8 mouse cellular contexts compared by ENCODE assay signal in the genomic region with DNA sequence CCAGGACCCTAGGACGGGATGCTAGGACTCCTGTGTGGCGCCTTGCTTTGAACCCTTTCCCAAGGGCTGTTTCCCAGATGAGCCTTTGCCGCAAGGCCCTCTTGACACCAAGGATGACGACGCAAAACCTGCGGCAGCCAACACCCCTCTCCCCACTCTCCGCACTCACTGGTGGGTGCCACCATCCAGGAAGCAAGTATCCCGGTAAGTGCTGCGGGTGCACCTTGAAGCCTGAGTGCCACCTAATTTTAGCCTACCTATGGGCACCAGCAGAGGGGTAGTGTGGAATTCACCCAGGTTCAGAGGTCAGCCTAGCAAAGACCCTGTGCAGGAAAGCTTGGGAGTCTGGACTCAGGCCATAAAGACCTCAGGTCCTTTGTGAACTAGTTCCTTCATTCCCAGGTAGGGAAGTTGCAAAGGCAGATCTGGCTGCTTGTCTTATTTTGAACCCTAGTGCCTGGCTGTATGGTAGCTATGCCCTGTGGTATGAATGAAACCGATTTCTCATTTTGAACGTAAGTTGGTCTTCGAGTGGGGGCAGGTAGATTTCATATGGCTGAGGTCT. TPM values are rescaled to one million over a fixed set of nuclear protein-coding genes. Genes with fewer than 3 reads are reported as not detected.
DNase-seq lines count a peak whose midpoint lies in the region; ATAC-seq and TF ChIP-seq lines count a peak whose summit lies in the region.

No protein-coding gene starts in this region.

- TF ChIP-seq POLR2A in thymus, adult 2 months (IDR thresholded peaks at IDR 0.05; ENCODE audit: control insufficient read depth, extremely low read depth, insufficient read depth, low read length, poor library complexity): no peak

- no peak for DNase-seq in heart, postnatal 10 days
- peak; percentile 61 for DNase-seq in cerebellum, adult 9-10 months
- no peak for DNase-seq in thymus, adult 2 months
- DNase-seq in ovary, postnatal 10 days (ENCODE audit: low spot score): no peak
- no peak for DNase-seq in kidney, postnatal 10 days

- intact Hi-C loops in heart, postnatal 10 days (cut with DNase I): no loop called here

- H3K36me3 ChIP-seq in heart, embryonic 13.5 days: no peaks in the 10 kb centered on the region
- peaks cover 9% of the 10 kb centered on the region for H3K36me3 ChIP-seq in hindbrain, embryonic 16.5 days (ENCODE audit: control insufficient read depth, insufficient read depth, low read length)
- H3K36me3 ChIP-seq in midbrain, embryonic 16.5 days (ENCODE audit: control insufficient read depth, insufficient read depth, low read length): peaks cover 4% of the 10 kb centered on the region
- H3K36me3 ChIP-seq in thymus, adult 2 months (ENCODE audit: control insufficient read depth, insufficient read depth, low read length): no peaks in the 10 kb centered on the region

- H3K4me2 ChIP-seq in heart, embryonic 13.5 days: peak overlapping the region; percentile 66; the same call in 1 of the 2 replicates
- H3K4me2 ChIP-seq in hindbrain, embryonic 16.5 days (ENCODE audit: low read length): peak overlapping the region; percentile 55
- peak overlapping the region; percentile 49 for H3K4me2 ChIP-seq in midbrain, embryonic 16.5 days (ENCODE audit: low read length)

- 24% methylated on average over 12 of the region's 12 CpGs for WGBS in heart, embryonic 13.5 days
- WGBS in hindbrain, embryonic 16.5 days: 19% methylated on average over 12 of the region's 12 CpGs
- 21% methylated on average over 12 of the region's 12 CpGs for WGBS in midbrain, embryonic 16.5 days
- 45% methylated on average over 12 of the region's 12 CpGs for WGBS in thymus, adult 2 months

- peak overlapping the region; percentile 43; the same call in 1 of the 2 replicates for H3K4me3 ChIP-seq in heart, embryonic 13.5 days
- peak overlapping the region; percentile 63 for H3K4me3 ChIP-seq in hindbrain, embryonic 16.5 days (ENCODE audit: low read length)
- H3K4me3 ChIP-seq in midbrain, embryonic 16.5 days (ENCODE audit: low read depth, low read length): peak overlapping the region; percentile 56
- H3K4me3 ChIP-seq in thymus, adult 2 months (ENCODE audit: control insufficient read depth, insufficient read depth, low read length): no peak overlapping the region

- no peak for ATAC-seq in heart, embryonic 13.5 days (ENCODE audit: extremely low read depth, insufficient number of reproducible peaks, low FRiP score, low TSS enrichment)
- ATAC-seq in hindbrain, embryonic 16.5 days: peak; percentile 9; the same call in 1 of the 2 replicates
- ATAC-seq in midbrain, embryonic 16.5 days: peak; percentile 39

- no peak overlapping the region for H3K9ac ChIP-seq in heart, embryonic 13.5 days
- peak overlapping the region; percentile 80 for H3K9ac ChIP-seq in hindbrain, embryonic 16.5 days (ENCODE audit: low read depth, low read length)
- peak overlapping the region; percentile 79 for H3K9ac ChIP-seq in midbrain, embryonic 16.5 days (ENCODE audit: low read depth, low read length)

- TF ChIP-seq CTCF in thymus, adult 2 months (IDR thresholded peaks at IDR 0.05; ENCODE audit: borderline replicate concordance, control insufficient read depth, extremely low read depth, insufficient read depth, low read length, poor library complexity): no peak

- no peak overlapping the region for H3K27ac ChIP-seq in heart, embryonic 13.5 days (replicated peaks)
- H3K27ac ChIP-seq in hindbrain, embryonic 16.5 days (ENCODE audit: low read depth, low read length): peak overlapping the region; percentile 91
- H3K27ac ChIP-seq in midbrain, embryonic 16.5 days (ENCODE audit: low read length): peak overlapping the region; percentile 94
- no peak overlapping the region for H3K27ac ChIP-seq in thymus, adult 2 months (ENCODE audit: control insufficient read depth, insufficient read depth, low read length)

- peaks cover 62% of the 10 kb centered on the region for H3K27me3 ChIP-seq in heart, embryonic 13.5 days (replicated peaks)
- H3K27me3 ChIP-seq in hindbrain, embryonic 16.5 days (replicated peaks; ENCODE audit: control insufficient read depth, insufficient read depth, low read length): no peaks in the 10 kb centered on the region
- H3K27me3 ChIP-seq in midbrain, embryonic 16.5 days (ENCODE audit: control insufficient read depth, insufficient read depth, low read depth, low read length): no peaks in the 10 kb centered on the region
- H3K27me3 ChIP-seq in thymus, adult 2 months (ENCODE audit: control insufficient read depth, insufficient read depth, low read length): peaks cover 4% of the 10 kb centered on the region

- H3K4me1 ChIP-seq in heart, embryonic 13.5 days: peaks cover 9% of the 10 kb centered on the region
- H3K4me1 ChIP-seq in hindbrain, embryonic 16.5 days (ENCODE audit: control insufficient read depth, insufficient read depth, low read depth, low read length): peaks cover 22% of the 10 kb centered on the region
- peaks cover 21% of the 10 kb centered on the region for H3K4me1 ChIP-seq in midbrain, embryonic 16.5 days (ENCODE audit: control insufficient read depth, insufficient read depth, low read length)
- H3K4me1 ChIP-seq in thymus, adult 2 months (replicated peaks; ENCODE audit: control insufficient read depth, insufficient read depth, low read length): no peaks in the 10 kb centered on the region

- no peaks in the 10 kb centered on the region for H3K9me3 ChIP-seq in heart, embryonic 13.5 days
- no peaks in the 10 kb centered on the region for H3K9me3 ChIP-seq in hindbrain, embryonic 16.5 days (ENCODE audit: control insufficient read depth, low read length)
- H3K9me3 ChIP-seq in midbrain, embryonic 16.5 days (replicated peaks; ENCODE audit: control insufficient read depth, low read length, poor library complexity, severe bottlenecking): no peaks in the 10 kb centered on the region

RNA-seq across cellular contexts. Expression of gene Snhg11, which starts 0.8 kb away (rescaled TPM):
- polyA plus RNA-seq in heart, embryonic 13.5 days (2015; fragmentation: Nextera tagmentation; extraction: Ambion mirVana): 0.60 and 0.95 TPM in 2 replicates
- under 1 TPM in 1 of 2 experiments, not detected in 1; 0.24 TPM for total RNA-seq in heart, postnatal 10 days (2021)
- polyA plus RNA-seq in hindbrain, embryonic 16.5 days (2015; fragmentation: Nextera tagmentation; extraction: Ambion mirVana): 809 and 814 TPM in 2 replicates
- polyA plus RNA-seq in midbrain, embryonic 16.5 days (2015; fragmentation: Nextera tagmentation; extraction: Ambion mirVana): 636 and 732 TPM in 2 replicates
- polyA plus RNA-seq in thymus, adult 2 months (2012; rRNA removed): 9.3 and 16.1 TPM in 2 replicates

RNA-seq across cellular contexts. Expression of gene Ralgapb, which starts 33.4 kb away (rescaled TPM):
- polyA plus RNA-seq in heart, embryonic 13.5 days (2015; fragmentation: Nextera tagmentation; extraction: Ambion mirVana): 10.7 and 11.2 TPM in 2 replicates
- 10 to 100 TPM; 30.5 to 33.3 TPM for total RNA-seq in heart, postnatal 10 days (2021)
- polyA plus RNA-seq in hindbrain, embryonic 16.5 days (2015; fragmentation: Nextera tagmentation; extraction: Ambion mirVana): 19.1 and 21.7 TPM in 2 replicates
- 19.9 and 25.2 TPM in 2 replicates for polyA plus RNA-seq in midbrain, embryonic 16.5 days (2015; fragmentation: Nextera tagmentation; extraction: Ambion mirVana)
- polyA plus RNA-seq in thymus, adult 2 months (2012; rRNA removed): 43.8 and 47.8 TPM in 2 replicates

Comparison
In these comparisons a context has a peak if more than half of its experiments do, and no peak if none do; other contexts are left out.
1. H3K27ac ChIP-seq: peak in hindbrain, embryonic 16.5 days (single experiment) and midbrain, embryonic 16.5 days (single experiment); none in heart, embryonic 13.5 days (single experiment) and thymus, adult 2 months (single experiment).
2. RNA of gene Snhg11, which starts 0.8 kb away (polyA plus RNA-seq): 809 to 814 TPM in hindbrain, embryonic 16.5 days and 636 to 732 TPM in midbrain, embryonic 16.5 days; 9.3 to 16.1 TPM in thymus, adult 2 months and 0.60 to 0.95 TPM in heart, embryonic 13.5 days; every median in the first group is over 10 times any median in the second.
3. Peak in every context shown above with its lines, with median percentiles within 50 percentile points of each other: H3K4me2 ChIP-seq.